Comparison of ENCODE assay signal across 17 mouse cellular contexts in genomic region chr9:66600551-66600950, GRCm38 (mm10). TPM values are rescaled to one million over a fixed set of nuclear protein-coding genes. Genes with fewer than 3 reads are reported as not detected.
A peak's percentile ranks its signal among the peaks of the same experiment; 100 is the strongest.
DNase-seq lines count a peak whose midpoint lies in the region; ATAC-seq and TF ChIP-seq lines count a peak whose summit lies in the region.
"Had no signal": no experiment of that assay in that cellular context is flagged by ENCODE, and none has a peak within 500 bp of the region (broad histone marks: within the 10 kb centered on the region; RNA-seq: fewer than 3 reads in every experiment).

No protein-coding gene starts in this region.

- no peaks in the 10 kb centered on the region for H3K9me3 ChIP-seq in heart, embryonic 12.5 days (replicated peaks)
- H3K9me3 ChIP-seq in liver, postnatal 0 days (ENCODE audit: low read length) = no peaks in the 10 kb centered on the region
- H3K9me3 ChIP-seq in liver, embryonic 11.5 days (ENCODE audit: control insufficient read depth, low read length) = no peaks in the 10 kb centered on the region
- H3K9me3 ChIP-seq: embryonic facial prominence, embryonic 12.5 days; forebrain, embryonic 15.5 days; hindbrain, embryonic 12.5 days had no signal

- no peak overlapping the region for H3K4me2 ChIP-seq in heart, embryonic 12.5 days
- no peak overlapping the region for H3K4me2 ChIP-seq in liver, postnatal 0 days (ENCODE audit: low read depth, low read length)
- no peak overlapping the region for H3K4me2 ChIP-seq in liver, embryonic 11.5 days
- H3K4me2 ChIP-seq: embryonic facial prominence, embryonic 12.5 days; forebrain, embryonic 15.5 days; hindbrain, embryonic 12.5 days had no signal

- no peaks in the 10 kb centered on the region for H3K27me3 ChIP-seq in heart, embryonic 12.5 days (replicated peaks)
- no peaks in the 10 kb centered on the region for H3K27me3 ChIP-seq in liver, postnatal 0 days (ENCODE audit: insufficient read depth, low read length)
- H3K27me3 ChIP-seq in liver, embryonic 11.5 days (replicated peaks; ENCODE audit: control insufficient read depth, insufficient read depth, low read length) = no peaks in the 10 kb centered on the region
- H3K27me3 ChIP-seq: embryonic facial prominence, embryonic 12.5 days; forebrain, embryonic 15.5 days had no signal

- no peak for TF ChIP-seq POLR2A in bone marrow macrophage, adult 2 months (IDR thresholded peaks at IDR 0.05; ENCODE audit: borderline replicate concordance, low read depth, low read length)

- 76% methylated on average over 2 of the region's 2 CpGs for WGBS in heart, embryonic 12.5 days
- 55% methylated on average over 2 of the region's 2 CpGs for WGBS in liver, postnatal 0 days (ENCODE audit: insufficient replicate concordance)
- 71% methylated on average over 2 of the region's 2 CpGs for WGBS in liver, embryonic 11.5 days
- 38% methylated on average over 2 of the region's 2 CpGs for WGBS in macrophage (ENCODE audit: missing documents)

- no peaks in the 10 kb centered on the region for H3K79me2 ChIP-seq in macrophage (ENCODE audit: inconsistent target)

- DNase-seq in heart, adult 11 months = peak; percentile 87
- DNase-seq in liver, postnatal 0 days = no peak
- DNase-seq in liver, embryonic 11.5 days (ENCODE audit: low spot score) = no peak
- no peak for DNase-seq in cerebellum, adult 9-11 months
- DNase-seq: adrenal gland, postnatal 10 days; cerebellum, adult 2 months; cerebellum, postnatal 14 days; gastrocnemius, postnatal 14 days; heart, postnatal 10 days; heart, postnatal 4 days had no signal

- H3K9ac ChIP-seq in heart, embryonic 12.5 days = no peak overlapping the region
- H3K9ac ChIP-seq in liver, postnatal 0 days (replicated peaks) = no peak overlapping the region
- no peak overlapping the region for H3K9ac ChIP-seq in liver, embryonic 11.5 days (ENCODE audit: low read depth, low read length)
- H3K9ac ChIP-seq: embryonic facial prominence, embryonic 12.5 days; forebrain, embryonic 15.5 days; hindbrain, embryonic 12.5 days had no signal

- H3K4me1 ChIP-seq in heart, embryonic 12.5 days (replicated peaks) = peaks cover 47% of the 10 kb centered on the region
- H3K4me1 ChIP-seq in liver, postnatal 0 days (ENCODE audit: insufficient read depth) = peaks cover 67% of the 10 kb centered on the region
- H3K4me1 ChIP-seq in liver, embryonic 11.5 days (replicated peaks; ENCODE audit: control insufficient read depth, insufficient read depth, low read length) = peaks cover 34% of the 10 kb centered on the region
- H3K4me1 ChIP-seq in bone marrow macrophage, adult 2 months (ENCODE audit: control insufficient read depth, insufficient read depth, low read length) = peaks cover 40% of the 10 kb centered on the region

- H3K27ac ChIP-seq in heart, embryonic 12.5 days (ENCODE audit: poor library complexity, severe bottlenecking) = no peak overlapping the region
- peak overlapping the region; percentile 87 for H3K27ac ChIP-seq in liver, postnatal 0 days (ENCODE audit: low read depth)
- no peak overlapping the region for H3K27ac ChIP-seq in liver, embryonic 11.5 days (ENCODE audit: low read depth, low read length)
- peak overlapping the region; percentile 85 for H3K27ac ChIP-seq in bone marrow macrophage, adult 2 months (ENCODE audit: insufficient read depth, low read depth, low read length)
- peak overlapping the region; percentile 87 for H3K27ac ChIP-seq in macrophage
- H3K27ac ChIP-seq: embryonic facial prominence, embryonic 12.5 days; forebrain, embryonic 15.5 days; hindbrain, embryonic 12.5 days had no signal

- no peak for ATAC-seq in heart, embryonic 12.5 days (ENCODE audit: insufficient number of reproducible peaks, low FRiP score)
- no peak for ATAC-seq in liver, postnatal 0 days
- ATAC-seq in liver, embryonic 11.5 days (replicated peaks; ENCODE audit: low FRiP score) = no peak
- ATAC-seq: forebrain, embryonic 15.5 days; hindbrain, embryonic 16.5 days had no signal

- no peak for TF ChIP-seq CTCF in liver, postnatal 0 days (IDR thresholded peaks at IDR 0.05; ENCODE audit: low read depth)
- TF ChIP-seq CTCF in bone marrow macrophage, adult 2 months (IDR thresholded peaks at IDR 0.05; ENCODE audit: low read depth, low read length) = no peak

- no peaks in the 10 kb centered on the region for H3K36me3 ChIP-seq in heart, embryonic 12.5 days
- H3K36me3 ChIP-seq in liver, postnatal 0 days (replicated peaks; ENCODE audit: insufficient read depth, low read length) = no peaks in the 10 kb centered on the region
- no peaks in the 10 kb centered on the region for H3K36me3 ChIP-seq in liver, embryonic 11.5 days (ENCODE audit: control insufficient read depth, insufficient read depth, low read length)
- no peaks in the 10 kb centered on the region for H3K36me3 ChIP-seq in macrophage (ENCODE audit: inconsistent target)
- H3K36me3 ChIP-seq: embryonic facial prominence, embryonic 12.5 days; forebrain, embryonic 15.5 days; hindbrain, embryonic 12.5 days had no signal

- TF ChIP-seq EP300 in liver, postnatal 0 days (IDR thresholded peaks at IDR 0.05; ENCODE audit: low read depth) = no peak

- no peak overlapping the region for H3K4me3 ChIP-seq in heart, embryonic 12.5 days
- no peak overlapping the region for H3K4me3 ChIP-seq in liver, postnatal 0 days (ENCODE audit: low read depth, low read length)
- no peak overlapping the region for H3K4me3 ChIP-seq in liver, embryonic 11.5 days (ENCODE audit: low read depth, low read length)
- no peak overlapping the region for H3K4me3 ChIP-seq in bone marrow macrophage, adult 2 months (ENCODE audit: insufficient read depth, low read length)
- no peak overlapping the region for H3K4me3 ChIP-seq in macrophage (ENCODE audit: inconsistent target)
- H3K4me3 ChIP-seq: embryonic facial prominence, embryonic 12.5 days; forebrain, embryonic 15.5 days; hindbrain, embryonic 12.5 days had no signal

RNA-seq across cellular contexts. Expression of gene Usp3, which starts 7.6 kb away (rescaled TPM):
- 40.3 and 52.0 TPM in 2 replicates for polyA plus RNA-seq in heart, embryonic 12.5 days (2016; fragmentation: Nextera tagmentation; extraction: Ambion mirVana)
- 19.8 and 21.6 TPM in 2 replicates for polyA plus RNA-seq in liver, postnatal 0 days (2015; fragmentation: Nextera tagmentation; extraction: Ambion mirVana)
- polyA plus RNA-seq in liver, embryonic 11.5 days (2014; fragmentation: Nextera tagmentation; extraction: Ambion mirVana) = 32.8 and 33.1 TPM in 2 replicates
- polyA plus RNA-seq in bone marrow macrophage, adult 2 months (2012; ENCODE audit: insufficient read depth, insufficient read length, missing spikeins) = 63.3 and 64.4 TPM in 2 replicates
- total RNA-seq in macrophage (2018; cell fraction: chromatin; rRNA removed) = 100 to 1,000 TPM in 2 of 26 experiments, 10 to 100 TPM in 24; 58.9 to 102 (median 79.8) TPM
- 10 to 100 TPM; 17.1 to 31.7 (median 25.2) TPM for total RNA-seq in macrophage (2018; cell fraction: cytosol; rRNA removed)
- 10 to 100 TPM; 28.6 to 60.1 (median 44.0) TPM for total RNA-seq in macrophage (2018; cell fraction: nucleus; rRNA removed)
- polyA plus RNA-seq in macrophage (2018) = 14.6 to 26.5 TPM (median 21.3 TPM) in 3 replicates

Comparison
In these comparisons a context has a peak if more than half of its experiments do, and no peak if none do; other contexts are left out.
1. H3K27ac ChIP-seq: peak in liver, postnatal 0 days (single experiment), bone marrow macrophage, adult 2 months (single experiment) and macrophage (single experiment); none in heart, embryonic 12.5 days (single experiment) and liver, embryonic 11.5 days (single experiment).